Mouse (Mus musculus): Measurements from ENCODE around the gene Nup188. TPM values are rescaled to one million over a fixed set of nuclear protein-coding genes. Genes with fewer than 3 reads are reported as not detected.

Nup188 gene
- polyA plus RNA-seq, 1 experiment = 54.6 TPM

GRCm38 (mm10) chr2:30371544-30371943 lies 85.3 kb downstream of the Nup188 start:
- peaks cover 5% of the 10 kb centered on the region for H3K79me3 ChIP-seq (ENCODE audit: low read depth)
- TF ChIP-seq MYOD1 (IDR thresholded peaks at IDR 0.05; ENCODE audit: control insufficient read depth, insufficient read length, low read depth) = no peak
- TF ChIP-seq MAX (IDR thresholded peaks at IDR 0.05) = no peak
- TF ChIP-seq CTCF (IDR thresholded peaks at IDR 0.05; ENCODE audit: control insufficient read depth, insufficient read depth, insufficient read length) = no peak
- TF ChIP-seq CEBPB (IDR thresholded peaks at IDR 0.05; ENCODE audit: low read depth) = no peak
- TF ChIP-seq MYOG (IDR thresholded peaks at IDR 0.05; ENCODE audit: control insufficient read depth, extremely low read depth, insufficient read length) = no peak
- TF ChIP-seq FOSL1 (IDR thresholded peaks at IDR 0.05; ENCODE audit: insufficient read depth, low read length, poor library complexity, severe bottlenecking) = no peak
- TF ChIP-seq USF1 (IDR thresholded peaks at IDR 0.05; ENCODE audit: low read depth) = no peak
- no peak overlapping the region for H3ac ChIP-seq (ENCODE audit: control insufficient read depth, insufficient read length, low read depth)
- H3K4me3 ChIP-seq (ENCODE audit: insufficient read depth, poor library complexity, severe bottlenecking) = no peak overlapping the region
- H3K36me3 ChIP-seq (ENCODE audit: control insufficient read depth, insufficient read depth) = peaks cover 62% of the 10 kb centered on the region
- peaks cover 11% of the 10 kb centered on the region for H3K79me2 ChIP-seq (ENCODE audit: control insufficient read depth, insufficient read depth)
- no peaks in the 10 kb centered on the region for H3K27me3 ChIP-seq (ENCODE audit: control insufficient read depth, insufficient read depth, insufficient read length)

- no peaks in the 10 kb centered on the region for H3K27me3 ChIP-seq (ENCODE audit: control insufficient read depth, insufficient read depth, insufficient read length)
- H3K4me3 ChIP-seq (ENCODE audit: insufficient read depth, poor library complexity, severe bottlenecking) = no peak overlapping the region
- H3K79me2 ChIP-seq (ENCODE audit: control insufficient read depth, insufficient read depth) = no peaks in the 10 kb centered on the region
- no peaks in the 10 kb centered on the region for H3K79me3 ChIP-seq (ENCODE audit: low read depth)
- H3ac ChIP-seq (ENCODE audit: control insufficient read depth, insufficient read length, low read depth) = no peak overlapping the region
- H3K36me3 ChIP-seq (ENCODE audit: control insufficient read depth, insufficient read depth) = peaks cover 61% of the 10 kb centered on the region
- TF ChIP-seq MYOD1 (IDR thresholded peaks at IDR 0.05; ENCODE audit: control insufficient read depth, insufficient read length, low read depth) (no peak), USF1 (IDR thresholded peaks at IDR 0.05; ENCODE audit: low read depth) (no peak), MYOG (IDR thresholded peaks at IDR 0.05; ENCODE audit: control insufficient read depth, extremely low read depth, insufficient read length) (no peak), FOSL1 (IDR thresholded peaks at IDR 0.05; ENCODE audit: insufficient read depth, low read length, poor library complexity, severe bottlenecking) (no peak), MAX (IDR thresholded peaks at IDR 0.05) (no peak), CTCF (IDR thresholded peaks at IDR 0.05; ENCODE audit: control insufficient read depth, insufficient read depth, insufficient read length) (no peak), CEBPB (IDR thresholded peaks at IDR 0.05; ENCODE audit: low read depth) (no peak)
These were observed 86.5 kb downstream of the Nup188 start for GRCm38 (mm10) chr2:30372726-30373125.

GRCm38 (mm10) chr2:30375893-30376292 lies 89.7 kb downstream of the Nup188 start:
- Histone ChIP-seq H3K79me2 (ENCODE audit: control insufficient read depth, insufficient read depth) (no peaks in the 10 kb centered on the region), H3ac (ENCODE audit: control insufficient read depth, insufficient read length, low read depth) (no peak overlapping the region), H3K79me3 (ENCODE audit: low read depth) (no peaks in the 10 kb centered on the region), H3K36me3 (ENCODE audit: control insufficient read depth, insufficient read depth) (peaks cover 57% of the 10 kb centered on the region), H3K4me3 (ENCODE audit: insufficient read depth, poor library complexity, severe bottlenecking) (no peak overlapping the region), H3K27me3 (ENCODE audit: control insufficient read depth, insufficient read depth, insufficient read length) (no peaks in the 10 kb centered on the region)
- no peak for TF ChIP-seq CTCF (IDR thresholded peaks at IDR 0.05; ENCODE audit: control insufficient read depth, insufficient read depth, insufficient read length)

GRCm38 (mm10) chr2:30377721-30378120 lies 91.5 kb downstream of the Nup188 start:
- H3ac ChIP-seq (ENCODE audit: control insufficient read depth, insufficient read length, low read depth) = no peak overlapping the region
- no peaks in the 10 kb centered on the region for H3K79me2 ChIP-seq (ENCODE audit: control insufficient read depth, insufficient read depth)
- no peaks in the 10 kb centered on the region for H3K79me3 ChIP-seq (ENCODE audit: low read depth)
- no peak overlapping the region for H3K4me3 ChIP-seq (ENCODE audit: insufficient read depth, poor library complexity, severe bottlenecking)
- TF ChIP-seq CEBPB (IDR thresholded peaks at IDR 0.05; ENCODE audit: low read depth) (no peak), CTCF (IDR thresholded peaks at IDR 0.05; ENCODE audit: control insufficient read depth, insufficient read depth, insufficient read length) (no peak), MYOG (IDR thresholded peaks at IDR 0.05; ENCODE audit: control insufficient read depth, extremely low read depth, insufficient read length) (no peak), MYOD1 (IDR thresholded peaks at IDR 0.05; ENCODE audit: control insufficient read depth, insufficient read length, low read depth) (no peak), FOSL1 (IDR thresholded peaks at IDR 0.05; ENCODE audit: insufficient read depth, low read length, poor library complexity, severe bottlenecking) (no peak), USF1 (IDR thresholded peaks at IDR 0.05; ENCODE audit: low read depth) (no peak), MAX (IDR thresholded peaks at IDR 0.05) (no peak)
- no peaks in the 10 kb centered on the region for H3K27me3 ChIP-seq (ENCODE audit: control insufficient read depth, insufficient read depth, insufficient read length)
- peaks cover 50% of the 10 kb centered on the region for H3K36me3 ChIP-seq (ENCODE audit: control insufficient read depth, insufficient read depth)

GRCm38 (mm10) chr2:30379307-30379706 lies 93.1 kb downstream of the Nup188 start:
- Histone ChIP-seq H3ac (ENCODE audit: control insufficient read depth, insufficient read length, low read depth) (no peak overlapping the region), H3K27me3 (ENCODE audit: control insufficient read depth, insufficient read depth, insufficient read length) (no peaks in the 10 kb centered on the region), H3K36me3 (ENCODE audit: control insufficient read depth, insufficient read depth) (peaks cover 37% of the 10 kb centered on the region), H3K79me3 (ENCODE audit: low read depth) (no peaks in the 10 kb centered on the region), H3K79me2 (ENCODE audit: control insufficient read depth, insufficient read depth) (no peaks in the 10 kb centered on the region), H3K4me3 (ENCODE audit: insufficient read depth, poor library complexity, severe bottlenecking) (no peak overlapping the region)
- TF ChIP-seq MYOD1 (IDR thresholded peaks at IDR 0.05; ENCODE audit: control insufficient read depth, insufficient read length, low read depth) (no peak), MYOG (IDR thresholded peaks at IDR 0.05; ENCODE audit: control insufficient read depth, extremely low read depth, insufficient read length) (no peak), CTCF (IDR thresholded peaks at IDR 0.05; ENCODE audit: control insufficient read depth, insufficient read depth, insufficient read length) (no peak), CEBPB (IDR thresholded peaks at IDR 0.05; ENCODE audit: low read depth) (no peak)

- H3K79me2 ChIP-seq (ENCODE audit: control insufficient read depth, insufficient read depth) = no peaks in the 10 kb centered on the region
- no peaks in the 10 kb centered on the region for H3K79me3 ChIP-seq (ENCODE audit: low read depth)
- H3K4me3 ChIP-seq (ENCODE audit: insufficient read depth, poor library complexity, severe bottlenecking) = no peak overlapping the region
- H3K27me3 ChIP-seq (ENCODE audit: control insufficient read depth, insufficient read depth, insufficient read length) = no peaks in the 10 kb centered on the region
- no peak overlapping the region for H3ac ChIP-seq (ENCODE audit: control insufficient read depth, insufficient read length, low read depth)
- TF ChIP-seq MYOG (IDR thresholded peaks at IDR 0.05; ENCODE audit: control insufficient read depth, extremely low read depth, insufficient read length) = no peak
- TF ChIP-seq CTCF (IDR thresholded peaks at IDR 0.05; ENCODE audit: control insufficient read depth, insufficient read depth, insufficient read length) = no peak
- TF ChIP-seq CEBPB (IDR thresholded peaks at IDR 0.05; ENCODE audit: low read depth) = no peak
- TF ChIP-seq FOSL1 (IDR thresholded peaks at IDR 0.05; ENCODE audit: insufficient read depth, low read length, poor library complexity, severe bottlenecking) = no peak
- no peak for TF ChIP-seq USF1 (IDR thresholded peaks at IDR 0.05; ENCODE audit: low read depth)
- no peak for TF ChIP-seq MYOD1 (IDR thresholded peaks at IDR 0.05; ENCODE audit: control insufficient read depth, insufficient read length, low read depth)
- TF ChIP-seq MAX (IDR thresholded peaks at IDR 0.05) = no peak
- peaks cover 37% of the 10 kb centered on the region for H3K36me3 ChIP-seq (ENCODE audit: control insufficient read depth, insufficient read depth)
These were observed 94.6 kb downstream of the Nup188 start for GRCm38 (mm10) chr2:30380564-30381376.
